In the genomic region with DNA sequence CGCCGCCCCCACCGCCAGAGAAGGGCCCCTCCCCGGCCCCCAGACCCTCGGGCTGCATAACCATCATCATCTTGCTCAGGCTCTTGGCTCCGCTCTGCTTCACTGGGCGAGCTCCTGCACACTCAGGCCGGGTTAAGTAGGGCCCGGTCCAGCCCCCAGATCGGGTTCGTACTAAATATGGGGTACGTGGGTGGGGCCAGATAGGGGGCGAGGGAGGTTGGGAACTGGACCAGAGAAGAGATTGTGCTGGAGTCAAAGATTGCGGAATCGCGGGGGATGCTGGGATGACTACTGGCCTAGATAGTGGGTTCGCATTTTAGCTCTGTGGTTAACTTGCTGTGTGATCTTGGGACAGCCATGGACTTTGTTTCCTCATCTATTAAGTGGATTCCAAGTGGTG, we compare ENCODE assay signal across 8 mouse cellular contexts. TPM values are rescaled to one million over a fixed set of nuclear protein-coding genes. Genes with fewer than 3 reads are reported as not detected.
DNase-seq lines count a peak whose midpoint lies in the region; ATAC-seq and TF ChIP-seq lines count a peak whose summit lies in the region.

A gene (minus strand): TSS at position 125 of the 400 bp plus-strand sequence.

- peak within 1 kb of the TSS; percentile 83 for H3K4me2 ChIP-seq in heart, embryonic 14.5 days (ENCODE audit: low read length)

- no peak for TF ChIP-seq CTCF in embryonic fibroblast, embryonic 13.5 days (IDR thresholded peaks at IDR 0.05; ENCODE audit: borderline replicate concordance, insufficient read depth, low read length)

- DNase-seq in R1 (ENCODE audit: low read depth, low spot score): peak; percentile 51
- DNase-seq in kidney, postnatal 25 days: peak; percentile 45 to 60
- DNase-seq in urinary bladder, postnatal 36 days (ENCODE audit: low spot score in 2 of 2): peak; percentile 13 to 63
- no peak for DNase-seq in right cerebral cortex, adult 2 months (ENCODE audit: low spot score in 2 of 2)
- no peak for DNase-seq in right cerebral cortex, postnatal 4 days

- no peaks in the 10 kb centered on the region; the same call in 1 of the 2 replicates for H3K36me3 ChIP-seq in heart, embryonic 14.5 days (ENCODE audit: control insufficient read depth, insufficient read depth, low read length)

- no peaks in the 10 kb centered on the region for H3K9me3 ChIP-seq in heart, embryonic 14.5 days (ENCODE audit: control insufficient read depth, low read length)

- peak; percentile 6; the same call in 1 of the 2 replicates for ATAC-seq in heart, embryonic 14.5 days (ENCODE audit: insufficient number of reproducible peaks, insufficient read depth, low FRiP score, low read depth)
- 0 out of 2 replicates have a peak, but pooled peaks have one; percentile 1 for ATAC-seq in megakaryocyte-erythroid progenitor cell, adult 5-6 weeks (replicated peaks; ENCODE audit: low FRiP score, low TSS enrichment, poor library complexity, severe bottlenecking)

- no peaks in the 10 kb centered on the region for H3K27me3 ChIP-seq in heart, embryonic 14.5 days (ENCODE audit: control insufficient read depth, insufficient read depth, low read length)

- peak within 1 kb of the TSS; percentile 54 for H3K27ac ChIP-seq in embryonic fibroblast, embryonic 13.5 days (ENCODE audit: insufficient read depth, low read length)
- H3K27ac ChIP-seq in heart, embryonic 14.5 days (replicated peaks in 1 of 2; ENCODE audit: control insufficient read depth in 1 of 2, insufficient read depth in 1 of 2, low read depth in 2 of 2, low read length in 2 of 2): peak within 1 kb of the TSS; percentile 24 to 45; a peak in 3 of 4 replicates

- H3K9ac ChIP-seq in heart, embryonic 14.5 days (ENCODE audit: low read length): peak within 1 kb of the TSS; percentile 93

- H3K4me3 ChIP-seq in embryonic fibroblast, embryonic 13.5 days (ENCODE audit: insufficient read depth, low read length): peak within 1 kb of the TSS; percentile 98
- H3K4me3 ChIP-seq in heart, embryonic 14.5 days (ENCODE audit: control insufficient read depth in 1 of 2, insufficient read depth in 1 of 2, low read depth in 1 of 2, low read length in 2 of 2): peak within 1 kb of the TSS; percentile 73 to 97

- 0 out of 2 replicates have a peak, but pooled peaks have one; percentile 51 for TF ChIP-seq POLR2A in embryonic fibroblast, embryonic 13.5 days (IDR thresholded peaks at IDR 0.05; ENCODE audit: low read depth, low read length)

- H3K4me1 ChIP-seq in embryonic fibroblast, embryonic 13.5 days (ENCODE audit: control insufficient read depth, insufficient read depth, low read length): no peaks in the 10 kb centered on the region
- peaks cover 4 to 9% of the 10 kb centered on the region in 2 experiments; a peak in 3 of 4 replicates for H3K4me1 ChIP-seq in heart, embryonic 14.5 days (ENCODE audit: control insufficient read depth in 2 of 2, insufficient read depth in 2 of 2, low read length in 2 of 2)

- WGBS in heart, embryonic 14.5 days: 3% methylated on average over 17 of the region's 17 CpGs

RNA-seq across cellular contexts. Expression of the gene that starts here (rescaled TPM):
- polyA plus RNA-seq in embryonic fibroblast, embryonic 13.5 days (2011; ENCODE audit: insufficient read length, low read depth, missing spikeins): 1.4 and 1.5 TPM in 2 replicates
- polyA plus RNA-seq in heart, embryonic 14.5 days (2014; fragmentation: Nextera tagmentation; extraction: Ambion mirVana): 1.5 and 2.0 TPM in 2 replicates
- total RNA-seq in megakaryocyte-erythroid progenitor cell, adult 5-6 weeks (2014; fragmentation: Nextera tagmentation): 2.2 and 4.0 TPM in 2 replicates
- total RNA-seq in megakaryocyte-erythroid progenitor cell, adult 5-6 weeks (2017): 1.0 TPM in 1 of 2 replicates, not detected in the other

Comparison
In these comparisons a context has a peak if more than half of its experiments do, and no peak if none do; other contexts are left out.
1. DNase-seq: peak in R1 (single experiment), kidney, postnatal 25 days (2 of 2) and urinary bladder, postnatal 36 days (2 of 2); none in right cerebral cortex, adult 2 months (0 of 2) and right cerebral cortex, postnatal 4 days (single experiment).